Mouse (Mus musculus): ENCODE data around the gene Pex6. TPM values are rescaled to one million over a fixed set of nuclear protein-coding genes. Genes with fewer than 3 reads are reported as not detected.

Gene Pex6
- polyA plus RNA-seq, 1 experiment from 2014 or later, result 27.9 TPM

DNA sequence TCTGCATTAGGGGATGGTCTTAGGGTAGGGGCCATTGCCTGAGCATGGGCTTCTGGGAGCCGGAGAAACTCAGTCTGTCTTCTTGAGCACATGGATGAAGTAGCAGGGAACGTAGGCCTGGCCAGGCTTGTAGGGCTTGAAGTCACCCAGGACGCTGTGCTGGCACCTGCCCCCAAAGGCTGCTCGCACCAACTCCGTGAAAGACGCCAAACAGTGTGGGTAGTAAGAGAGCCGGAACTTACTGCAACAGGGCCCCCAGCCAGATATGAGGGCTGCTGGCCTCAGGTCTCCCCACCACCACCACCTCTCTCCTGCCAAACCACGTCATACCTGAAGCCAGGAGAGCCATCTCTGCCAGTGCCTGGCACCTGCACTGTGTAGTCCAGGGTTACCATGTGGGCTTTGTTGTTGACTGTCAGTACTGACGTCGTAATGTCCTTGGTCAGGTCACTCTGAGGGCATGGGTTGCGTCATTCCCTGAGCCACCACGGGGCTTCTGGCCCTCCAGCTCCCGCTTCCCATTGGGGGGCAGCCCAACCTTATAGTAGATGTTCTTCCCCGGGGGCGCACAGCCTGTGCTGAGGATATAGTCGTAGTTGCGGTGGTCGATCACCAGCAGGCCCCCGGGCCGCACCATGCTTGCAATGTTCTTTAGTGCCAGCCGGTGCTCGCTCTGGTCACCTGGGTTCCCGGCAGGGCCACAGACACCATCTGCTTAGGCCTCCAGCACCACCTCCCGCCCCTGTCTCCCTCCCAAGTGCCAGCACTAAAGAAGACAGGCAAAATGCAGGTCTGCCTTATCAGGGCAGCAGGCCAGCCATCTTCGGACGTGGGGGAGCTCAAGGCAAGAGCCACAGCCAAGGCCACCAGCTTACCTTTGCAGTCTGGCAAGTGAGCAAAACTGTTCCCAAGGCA, 14.7 kb downstream of the Pex6 start:
- no peaks in the 10 kb centered on the region for H3K9me3 ChIP-seq
- no peak for ATAC-seq (replicated peaks)
- H3K9ac ChIP-seq (replicated peaks), result no peak overlapping the region
- H3K4me2 ChIP-seq (replicated peaks), result no peak overlapping the region
- H3K27ac ChIP-seq (replicated peaks), result no peak overlapping the region
- peaks cover 7% of the 10 kb centered on the region; the same call in 1 of the 2 replicates for H3K27me3 ChIP-seq
- 0 out of 2 replicates have a peak, but pooled peaks cover 5% of the 10 kb centered on the region for H3K4me1 ChIP-seq
- WGBS, result 93% methylated on average over 26 of the region's 26 CpGs
- no peak overlapping the region for H3K4me3 ChIP-seq
- H3K36me3 ChIP-seq, result peaks cover 16% of the 10 kb centered on the region; the same call in 1 of the 2 replicates

DNA sequence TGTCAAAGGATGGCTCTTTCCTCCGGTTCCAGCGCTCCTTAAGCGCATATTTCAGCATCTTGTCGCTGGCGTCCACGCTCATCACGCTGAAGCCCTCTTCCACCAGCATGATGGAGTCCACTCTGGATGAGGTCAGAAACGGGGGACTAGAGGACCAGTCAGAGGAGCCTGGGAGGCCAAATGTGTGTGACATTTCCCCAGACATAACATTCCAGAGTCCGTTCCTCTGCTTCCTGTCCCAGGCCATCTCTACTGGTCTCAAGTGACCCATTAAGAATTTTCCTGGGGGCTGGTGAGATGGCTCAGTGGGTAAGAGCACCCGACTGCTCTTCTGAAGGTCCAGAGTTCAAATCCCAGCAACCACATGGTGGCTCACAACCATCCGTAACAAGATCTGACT, 16.0 kb downstream of the Pex6 start:
- Histone ChIP-seq H3K9ac (replicated peaks) (no peak overlapping the region), H3K27me3 (peaks cover 7% of the 10 kb centered on the region; the same call in 1 of the 2 replicates), H3K4me1 (0 out of 2 replicates have a peak, but pooled peaks cover 5% of the 10 kb centered on the region), H3K4me3 (no peak overlapping the region), H3K9me3 (no peaks in the 10 kb centered on the region), H3K36me3 (peaks cover 11% of the 10 kb centered on the region; the same call in 1 of the 2 replicates), H3K4me2 (replicated peaks) (no peak overlapping the region), H3K27ac (replicated peaks) (no peak overlapping the region)
- no peak for ATAC-seq (replicated peaks)
- 90% methylated on average over 11 of the region's 11 CpGs for WGBS

DNA sequence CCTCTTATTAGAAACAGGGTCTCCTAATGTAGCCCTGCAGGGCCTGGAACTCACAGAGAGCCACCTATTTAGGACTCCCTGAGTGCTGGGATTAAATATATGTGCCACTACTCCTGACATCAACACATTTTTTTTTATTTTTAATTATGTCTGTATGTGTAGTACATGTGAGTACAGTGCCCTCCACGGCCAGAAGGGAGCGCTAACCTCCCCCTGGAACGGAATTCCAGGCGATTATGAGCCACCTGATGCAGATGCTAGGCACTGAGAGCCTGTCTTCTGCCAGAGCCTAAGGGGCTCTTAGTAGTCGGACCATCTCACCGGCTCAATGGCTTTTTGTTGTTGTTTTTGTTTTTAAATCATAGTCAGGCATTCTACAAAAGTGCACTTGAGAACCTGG, 16.8 kb downstream of the Pex6 start:
- Histone ChIP-seq H3K27me3 (peaks cover 7% of the 10 kb centered on the region; the same call in 1 of the 2 replicates), H3K27ac (replicated peaks) (no peak overlapping the region), H3K4me1 (0 out of 2 replicates have a peak, but pooled peaks cover 5% of the 10 kb centered on the region), H3K36me3 (peaks cover 11% of the 10 kb centered on the region; the same call in 1 of the 2 replicates), H3K4me2 (replicated peaks) (no peak overlapping the region), H3K4me3 (no peak overlapping the region), H3K9me3 (no peaks in the 10 kb centered on the region), H3K9ac (replicated peaks) (no peak overlapping the region)
- 36% methylated on average over 6 of the region's 6 CpGs for whole genome bisulfite sequencing
- no peak for ATAC-seq (replicated peaks)

DNA sequence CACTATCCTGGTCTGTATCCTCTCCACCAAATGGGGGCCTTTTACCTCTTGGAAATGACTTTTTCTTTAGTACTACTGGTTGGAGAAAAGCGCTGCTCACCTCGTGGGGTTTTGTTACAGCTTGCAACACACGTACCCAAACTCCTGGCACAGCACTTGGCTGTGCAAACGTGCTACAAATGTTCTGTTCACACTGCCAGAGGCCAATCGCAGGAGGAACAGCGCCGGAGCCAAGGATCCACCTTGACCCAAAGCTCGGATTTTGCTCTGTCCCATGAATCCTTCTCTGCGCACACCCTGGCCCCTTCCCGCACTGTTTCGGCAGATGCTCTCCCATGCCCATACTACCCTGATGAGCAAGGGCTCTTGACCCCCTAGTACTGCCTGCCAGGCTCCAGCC, 17.2 kb downstream of the Pex6 start:
- no peak overlapping the region for H3K27ac ChIP-seq (replicated peaks)
- 50% methylated on average over 11 of the region's 11 CpGs for WGBS

DNA sequence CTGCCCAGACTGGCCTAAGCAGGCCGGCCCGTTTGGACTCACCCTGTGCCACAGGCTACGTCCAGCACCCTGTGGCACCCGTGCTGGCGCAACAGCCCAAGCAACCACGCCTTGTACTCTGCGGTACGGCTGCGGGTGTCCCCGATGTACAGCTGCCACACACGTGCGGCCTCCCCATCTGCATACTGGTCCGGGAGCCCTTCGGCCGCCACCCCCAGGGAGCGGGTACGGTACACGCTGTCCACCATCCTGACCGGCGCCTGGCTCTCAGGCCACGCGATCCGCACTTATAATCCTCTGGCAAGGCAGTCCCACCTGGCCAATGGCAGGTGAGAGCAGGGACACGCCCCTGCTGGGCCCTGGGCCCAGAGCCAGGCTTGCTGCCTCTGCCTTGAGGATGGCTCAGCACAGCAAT, 17.6 kb downstream of the Pex6 start, which contains the start of gene Gnmt:
Gene Gnmt (minus strand): TSS at position 265 of the 415 bp plus-strand sequence.
- Histone ChIP-seq H3K4me1 (0 out of 2 replicates have a peak, but pooled peaks cover 5% of the 10 kb centered on the region), H3K4me2 (replicated peaks) (no peak within 1 kb of the TSS), H3K9ac (replicated peaks) (0 out of 2 replicates have a peak within 1 kb of the TSS, but pooled peaks have one; percentile 15), H3K27me3 (peaks cover 7% of the 10 kb centered on the region; the same call in 1 of the 2 replicates), H3K36me3 (peaks cover 3% of the 10 kb centered on the region; the same call in 1 of the 2 replicates), H3K4me3 (no peak within 1 kb of the TSS), H3K27ac (replicated peaks) (no peak within 1 kb of the TSS), H3K9me3 (no peaks in the 10 kb centered on the region)
- WGBS, result 17% methylated on average over 24 of the region's 24 CpGs
- no peak for ATAC-seq (replicated peaks)

More for the DNA sequence above, 17.2 kb downstream of the Pex6 start:
- Histone ChIP-seq H3K27me3 (peaks cover 7% of the 10 kb centered on the region; the same call in 1 of the 2 replicates), H3K4me3 (no peak overlapping the region), H3K9me3 (no peaks in the 10 kb centered on the region), H3K9ac (replicated peaks) (no peak overlapping the region), H3K4me2 (replicated peaks) (no peak overlapping the region), H3K4me1 (0 out of 2 replicates have a peak, but pooled peaks cover 5% of the 10 kb centered on the region), H3K36me3 (peaks cover 7% of the 10 kb centered on the region; the same call in 1 of the 2 replicates)
- ATAC-seq (replicated peaks), result no peak

DNA sequence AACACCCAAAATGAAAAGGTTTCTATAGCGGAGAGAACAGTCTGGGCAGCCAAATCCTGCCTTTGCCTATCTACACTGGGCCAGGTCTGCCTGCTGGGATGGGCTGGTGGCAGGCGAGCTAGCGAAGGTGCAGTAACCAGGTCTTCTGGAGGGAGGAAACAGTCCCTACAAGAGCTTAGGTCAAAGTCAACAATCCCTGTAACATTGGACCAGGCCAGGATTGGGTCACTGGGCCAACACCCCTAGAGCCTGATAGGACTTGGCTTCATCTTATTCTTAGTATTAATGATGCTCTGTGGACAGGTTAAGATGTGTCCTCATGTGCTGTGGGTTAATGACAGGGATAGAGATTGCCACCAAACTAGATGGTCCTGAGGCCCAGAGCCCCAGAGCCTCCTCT, 22.8 kb downstream of the Pex6 start:
- Histone ChIP-seq H3K27ac (replicated peaks) (no peak overlapping the region), H3K9me3 (no peaks in the 10 kb centered on the region), H3K4me2 (replicated peaks) (no peak overlapping the region), H3K27me3 (peaks cover 1% of the 10 kb centered on the region; the same call in 1 of the 2 replicates), H3K4me3 (no peak overlapping the region), H3K36me3 (peaks cover 18% of the 10 kb centered on the region; the same call in 1 of the 2 replicates), H3K4me1 (0 out of 2 replicates have a peak, but pooled peaks cover under 1% of the 10 kb centered on the region), H3K9ac (replicated peaks) (no peak overlapping the region)
- 96% methylated on average over 3 of the region's 3 CpGs for WGBS
- ATAC-seq (replicated peaks), result no peak

DNA sequence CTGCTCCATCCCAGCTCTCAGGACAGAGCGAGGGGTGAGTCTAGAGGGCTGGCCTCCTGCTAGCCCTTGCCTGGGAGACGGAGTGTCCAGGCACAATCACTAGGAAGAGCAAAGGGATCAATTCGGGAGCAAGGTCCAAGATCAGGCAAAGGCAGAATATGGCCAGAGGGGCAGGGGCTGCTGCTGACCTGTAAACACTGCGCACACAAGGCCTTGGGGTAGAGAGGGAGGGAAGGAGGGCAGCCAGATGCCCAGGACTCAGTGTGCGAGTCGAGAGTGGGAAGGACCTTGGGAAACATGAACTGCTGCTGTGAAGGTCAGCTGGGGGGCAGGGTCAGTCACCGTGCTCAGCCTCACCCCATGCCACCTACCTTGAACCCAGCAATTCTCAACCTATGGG, 24.0 kb downstream of the Pex6 start:
- Histone ChIP-seq H3K36me3 (peaks cover 18% of the 10 kb centered on the region; the same call in 1 of the 2 replicates), H3K27me3 (no peaks in the 10 kb centered on the region), H3K9me3 (no peaks in the 10 kb centered on the region), H3K4me3 (no peak overlapping the region), H3K9ac (replicated peaks) (no peak overlapping the region), H3K4me2 (replicated peaks) (no peak overlapping the region), H3K27ac (replicated peaks) (no peak overlapping the region), H3K4me1 (no peaks in the 10 kb centered on the region)
- ATAC-seq (replicated peaks), result no peak
- 93% methylated on average over 7 of the region's 7 CpGs for WGBS

DNA sequence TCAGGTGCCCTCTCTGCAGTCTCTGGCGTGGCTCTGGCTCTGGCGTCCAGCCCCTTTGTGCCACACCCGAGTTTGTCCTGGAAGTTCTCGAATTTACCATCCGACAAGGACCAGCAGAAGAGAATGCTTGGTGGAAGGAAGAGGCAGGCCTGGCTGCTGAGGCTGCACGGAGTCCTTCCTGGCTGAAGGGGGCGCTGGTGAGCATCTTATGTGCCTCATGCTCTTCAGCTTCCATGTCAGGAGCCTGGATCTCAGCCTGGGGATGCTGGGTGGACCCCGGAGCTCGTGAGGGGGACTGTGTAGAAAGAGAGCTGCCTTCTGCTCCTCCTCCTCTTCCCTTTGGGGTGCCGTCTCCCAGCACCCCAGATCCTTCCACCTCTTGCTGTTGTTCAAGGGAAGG, 24.9 kb downstream of the Pex6 start:
- H3K27me3 ChIP-seq, result no peaks in the 10 kb centered on the region
- H3K4me3 ChIP-seq, result no peak overlapping the region
- H3K36me3 ChIP-seq, result peaks cover 18% of the 10 kb centered on the region; the same call in 1 of the 2 replicates
- H3K4me1 ChIP-seq, result no peaks in the 10 kb centered on the region
- H3K27ac ChIP-seq (replicated peaks), result no peak overlapping the region
- H3K4me2 ChIP-seq (replicated peaks), result no peak overlapping the region
- 58% methylated on average over 9 of the region's 10 CpGs for WGBS
- ATAC-seq (replicated peaks), result no peak
- H3K9me3 ChIP-seq, result no peaks in the 10 kb centered on the region
- H3K9ac ChIP-seq (replicated peaks), result no peak overlapping the region

DNA sequence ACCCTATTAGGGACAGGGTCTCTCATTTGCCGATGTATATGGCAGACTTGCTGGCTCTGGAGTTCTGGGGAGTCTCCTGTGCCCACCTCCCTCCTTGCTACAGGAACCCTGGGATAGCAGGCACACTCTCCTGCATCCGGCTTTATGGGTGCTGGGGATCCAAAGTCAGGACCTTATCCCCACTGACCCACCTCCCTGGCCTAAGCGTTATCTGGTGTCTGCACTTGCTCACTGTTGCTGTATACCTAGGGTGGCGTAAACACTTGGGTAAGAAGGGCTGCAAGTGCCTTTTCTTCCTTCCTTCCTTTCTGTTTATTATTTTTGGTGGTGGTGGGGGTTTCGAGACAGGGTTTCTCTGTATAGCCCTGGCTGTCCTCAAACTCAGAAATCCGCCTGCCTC, 30.0 kb downstream of the Pex6 start:
- WGBS, result 97% methylated on average over 6 of the region's 6 CpGs
- no peaks in the 10 kb centered on the region for H3K9me3 ChIP-seq
- ATAC-seq (replicated peaks), result no peak
- no peaks in the 10 kb centered on the region for H3K27me3 ChIP-seq
- no peak overlapping the region for H3K4me2 ChIP-seq (replicated peaks)
- no peak overlapping the region for H3K4me3 ChIP-seq
- no peaks in the 10 kb centered on the region for H3K4me1 ChIP-seq
- H3K27ac ChIP-seq (replicated peaks), result no peak overlapping the region
- H3K36me3 ChIP-seq, result peaks cover 20% of the 10 kb centered on the region; the same call in 1 of the 2 replicates
- no peak overlapping the region for H3K9ac ChIP-seq (replicated peaks)

DNA sequence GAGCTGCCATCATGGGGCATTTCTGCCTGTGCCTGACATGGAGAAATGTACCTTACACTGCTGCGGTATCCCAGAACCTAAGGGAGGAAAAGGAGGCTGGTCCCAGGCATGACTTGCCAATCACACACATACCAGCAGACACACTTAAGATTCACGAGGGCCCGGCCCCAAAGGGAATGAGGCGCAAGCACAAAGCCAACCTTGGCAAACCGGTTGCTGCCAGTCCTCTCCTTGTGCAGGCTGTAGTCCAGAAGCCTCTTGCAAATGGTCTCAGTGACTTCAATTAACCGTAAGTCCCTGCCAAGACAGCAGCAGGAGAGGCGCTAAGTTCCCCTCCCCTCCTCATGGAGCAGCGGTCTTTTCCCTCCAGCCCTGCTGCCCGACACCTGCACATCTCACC, 31.7 kb downstream of the Pex6 start:
- Histone ChIP-seq H3K4me1 (no peaks in the 10 kb centered on the region), H3K27me3 (no peaks in the 10 kb centered on the region), H3K27ac (replicated peaks) (no peak overlapping the region), H3K9me3 (no peaks in the 10 kb centered on the region), H3K36me3 (peaks cover 18% of the 10 kb centered on the region; the same call in 1 of the 2 replicates), H3K4me3 (no peak overlapping the region), H3K4me2 (replicated peaks) (no peak overlapping the region), H3K9ac (replicated peaks) (no peak overlapping the region)
- no peak for ATAC-seq (replicated peaks)
- 88% methylated on average over 9 of the region's 9 CpGs for WGBS

DNA sequence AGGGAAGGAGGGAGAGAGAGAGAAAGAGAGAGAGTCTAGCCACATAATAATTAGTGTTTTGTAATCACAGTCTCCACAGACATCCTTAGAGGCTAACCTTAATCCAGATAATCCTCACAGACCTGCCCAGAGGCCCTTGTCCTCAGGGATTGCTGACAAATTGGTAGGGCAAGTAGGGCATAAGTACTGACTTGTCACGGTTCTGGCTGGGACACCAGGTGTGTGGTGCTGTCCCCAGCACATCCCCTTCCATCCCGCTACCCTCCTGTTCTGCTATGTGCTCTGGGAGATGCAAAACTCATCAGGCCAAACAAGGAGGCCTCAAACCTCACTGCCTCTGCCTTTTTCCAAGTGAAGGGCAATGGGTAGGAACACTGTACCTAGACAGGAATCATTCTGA, 34.2 kb downstream of the Pex6 start:
- ATAC-seq (replicated peaks), result no peak
- peaks cover 18% of the 10 kb centered on the region; the same call in 1 of the 2 replicates for H3K36me3 ChIP-seq

DNA sequence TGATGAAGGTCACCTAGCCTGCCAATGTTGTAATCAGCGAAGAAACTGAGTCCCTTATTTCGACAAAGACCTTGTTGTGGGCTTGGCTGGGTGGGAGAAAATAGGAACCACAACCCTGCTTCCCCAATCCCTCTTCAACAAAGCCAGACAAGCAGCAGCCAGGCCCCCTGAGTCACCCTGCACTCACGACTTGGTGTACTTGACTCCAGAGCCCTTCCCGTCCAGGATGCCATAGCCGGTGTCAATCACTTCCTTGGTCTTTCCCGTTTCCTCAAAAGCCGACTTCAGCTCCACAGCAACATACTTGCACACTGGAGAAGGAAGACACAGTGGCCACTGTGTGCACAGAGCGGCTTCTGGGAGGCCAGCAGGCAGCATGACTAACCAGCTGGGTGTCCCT, 36.0 kb downstream of the Pex6 start:
- Histone ChIP-seq H3K4me2 (replicated peaks) (no peak overlapping the region), H3K27me3 (no peaks in the 10 kb centered on the region), H3K4me3 (no peak overlapping the region), H3K9me3 (no peaks in the 10 kb centered on the region), H3K4me1 (peaks cover 11% of the 10 kb centered on the region), H3K36me3 (peaks cover 17% of the 10 kb centered on the region; the same call in 1 of the 2 replicates), H3K9ac (replicated peaks) (no peak overlapping the region), H3K27ac (replicated peaks) (no peak overlapping the region)
- 83% methylated on average over 8 of the region's 8 CpGs for WGBS
- ATAC-seq (replicated peaks), result no peak

More for the DNA sequence above, 34.2 kb downstream of the Pex6 start:
- WGBS, result 77% methylated on average over 2 of the region's 2 CpGs
- Histone ChIP-seq H3K9ac (replicated peaks) (no peak overlapping the region), H3K4me1 (0 out of 2 replicates have a peak, but pooled peaks cover under 1% of the 10 kb centered on the region), H3K4me3 (no peak overlapping the region), H3K27me3 (no peaks in the 10 kb centered on the region), H3K9me3 (no peaks in the 10 kb centered on the region), H3K4me2 (replicated peaks) (no peak overlapping the region), H3K27ac (replicated peaks) (no peak overlapping the region)
